Mouse (Mus musculus): ENCODE measurements around the gene Idnk.

DNA sequence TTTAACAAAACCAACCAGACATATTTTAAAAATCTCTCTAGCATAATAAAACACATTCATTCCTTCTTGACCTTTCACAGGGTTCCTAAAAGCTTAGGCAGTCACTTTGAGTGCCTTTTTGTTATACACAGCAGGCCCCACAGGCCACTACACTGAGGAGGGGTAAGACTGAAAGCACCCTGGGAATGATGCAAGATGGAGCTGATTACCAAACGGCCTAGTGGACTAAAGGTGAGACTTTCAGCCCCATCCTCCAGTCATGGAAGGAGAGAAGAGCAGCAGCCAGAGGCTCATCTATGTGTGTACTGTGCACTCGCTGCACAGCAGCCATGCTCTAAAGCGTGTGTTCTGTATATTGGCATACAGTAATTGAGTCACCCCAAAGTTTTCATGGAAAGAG lies 37.5 kb downstream of the Idnk start:
- no peak for TF ChIP-seq CTCF (IDR thresholded peaks at IDR 0.05 in 2 of 3, conservative IDR thresholded peaks at IDR 0.05 in 1 of 3; ENCODE audit: control insufficient read depth in 1 of 3, insufficient read depth in 1 of 3, low read depth in 2 of 3, low read length in 3 of 3, poor library complexity in 1 of 3, severe bottlenecking in 1 of 3)
- no peak for TF ChIP-seq UBTF (IDR thresholded peaks at IDR 0.05; ENCODE audit: borderline replicate concordance, insufficient read depth, low read depth, low read length)

Data from MEL (cell line).